10 mouse cellular contexts compared by ENCODE assay signal in the genomic region with DNA sequence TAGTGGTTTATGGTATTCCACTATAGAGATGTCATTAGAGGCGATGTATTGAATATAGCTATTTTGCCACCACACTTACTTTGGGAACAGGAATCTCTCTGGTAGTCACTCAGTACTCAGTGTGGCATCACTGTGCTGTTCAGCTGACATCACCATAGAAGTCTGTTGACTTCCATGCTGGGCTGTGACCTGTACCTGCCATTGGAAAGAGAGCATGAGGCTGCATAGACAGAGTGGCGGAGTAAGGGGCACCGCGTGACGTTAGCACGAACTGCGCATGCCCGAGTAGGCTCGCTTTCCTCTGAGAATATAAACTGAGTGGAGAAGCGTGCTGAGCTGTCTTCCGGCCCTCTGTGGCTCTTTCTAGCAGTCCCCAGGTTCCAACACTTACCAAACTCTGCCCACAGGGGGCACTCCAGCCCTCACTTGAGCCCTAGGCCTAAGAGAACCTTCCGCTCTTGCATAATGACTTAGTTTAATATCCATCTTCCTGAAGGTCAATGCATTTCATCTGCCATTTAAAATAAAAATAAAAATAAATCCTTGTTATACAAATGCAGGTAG.
DNase-seq lines count a peak whose midpoint lies in the region; ATAC-seq lines count a peak whose summit lies in the region.
"Had no signal": no experiment of that assay in that cellular context is flagged by ENCODE, and none has a peak within 500 bp of the region (broad histone marks: within the 10 kb centered on the region; RNA-seq: fewer than 3 reads in every experiment).

No protein-coding gene starts in this region.

- no peaks in the 10 kb centered on the region for H3K9me3 ChIP-seq in forebrain, embryonic 13.5 days (replicated peaks)
- no peaks in the 10 kb centered on the region for H3K9me3 ChIP-seq in lung, embryonic 16.5 days (ENCODE audit: control insufficient read depth, low read length)

- no peak overlapping the region for H3K27ac ChIP-seq in forebrain, embryonic 13.5 days
- H3K27ac ChIP-seq in lung, embryonic 16.5 days (ENCODE audit: low read length): no peak overlapping the region

- H3K4me2 ChIP-seq in forebrain, embryonic 13.5 days: no peak overlapping the region
- no peak overlapping the region for H3K4me2 ChIP-seq in lung, embryonic 16.5 days (ENCODE audit: low read depth, low read length)

- H3K4me3 ChIP-seq in forebrain, embryonic 13.5 days: no peak overlapping the region
- H3K4me3 ChIP-seq in lung, embryonic 16.5 days (ENCODE audit: low read length): no peak overlapping the region
- H3K4me3 ChIP-seq: erythroblast, embryonic 14.5 days; megakaryocyte, embryonic 14.5 days had no signal

- H3K4me1 ChIP-seq in forebrain, embryonic 13.5 days: no peaks in the 10 kb centered on the region
- no peaks in the 10 kb centered on the region for H3K4me1 ChIP-seq in lung, embryonic 16.5 days (replicated peaks; ENCODE audit: control insufficient read depth, insufficient read depth, low read length)
- H3K4me1 ChIP-seq: megakaryocyte, embryonic 14.5 days had no signal

- WGBS in forebrain, embryonic 13.5 days: 40% methylated on average over 12 of the region's 12 CpGs
- WGBS in lung, embryonic 16.5 days: 48% methylated on average over 12 of the region's 12 CpGs

- no peak overlapping the region for H3K9ac ChIP-seq in forebrain, embryonic 13.5 days
- H3K9ac ChIP-seq in lung, embryonic 16.5 days (ENCODE audit: low read length): no peak overlapping the region

- H3K36me3 ChIP-seq in forebrain, embryonic 13.5 days (ENCODE audit: poor library complexity, severe bottlenecking): no peaks in the 10 kb centered on the region
- H3K36me3 ChIP-seq in lung, embryonic 16.5 days (ENCODE audit: control insufficient read depth, insufficient read depth, low read length): no peaks in the 10 kb centered on the region

- DNase-seq in urinary bladder, postnatal 25 days (ENCODE audit: low spot score): peak; percentile 20
- no peak for DNase-seq in urinary bladder, adult 2 months (ENCODE audit: low spot score)
- DNase-seq in brain, adult 2 months (ENCODE audit: low read depth, low spot score): peak; percentile 88
- DNase-seq in induced T-regulatory cell, adult 2 months (ENCODE audit: low read depth): peak; percentile 60
- DNase-seq in retina, embryonic 14.5 days (ENCODE audit: low spot score): peak; percentile 75

- peak; percentile 55 for ATAC-seq in forebrain, embryonic 13.5 days
- ATAC-seq in lung, embryonic 16.5 days (ENCODE audit: low read depth): peak; percentile 43; the same call in 1 of the 2 replicates
- no peak for ATAC-seq in erythroblast, adult 5-6 weeks (replicated peaks; ENCODE audit: low FRiP score, poor library complexity, severe bottlenecking)

- H3K27me3 ChIP-seq in forebrain, embryonic 13.5 days: no peaks in the 10 kb centered on the region
- H3K27me3 ChIP-seq in lung, embryonic 16.5 days (ENCODE audit: control insufficient read depth, insufficient read depth, low read depth, low read length): no peaks in the 10 kb centered on the region
